Mouse (Mus musculus): ENCODE measurements at regions not wholly inside any gene's neighbourhood (a gene's known extent, or its start where the extent isn't known, plus 50 kb on each side); places are given as distances from the start of the nearest gene placed in this dataset.

DNA sequence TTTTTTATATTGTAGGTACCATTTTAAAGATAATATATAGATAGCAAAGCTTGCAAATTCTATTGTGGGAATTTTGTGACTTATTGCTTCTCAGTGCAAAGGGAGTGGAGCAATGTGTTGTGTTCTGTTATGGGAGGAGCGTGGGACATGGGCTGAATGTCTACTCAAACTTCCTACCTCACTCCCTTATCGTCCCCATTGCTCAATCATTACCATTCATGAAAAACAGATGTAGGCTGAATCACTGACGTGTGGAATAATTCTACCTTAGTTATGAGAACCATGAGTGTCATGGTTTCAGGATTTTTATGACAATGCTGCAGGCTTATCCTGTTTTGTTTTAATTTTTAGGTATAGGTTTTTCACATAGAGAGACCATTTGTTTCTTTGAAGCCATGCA, 119.0 kb upstream of the Ednra start:
- DNase-seq (ENCODE audit: low spot score in 2 of 2): no peak

DNA sequence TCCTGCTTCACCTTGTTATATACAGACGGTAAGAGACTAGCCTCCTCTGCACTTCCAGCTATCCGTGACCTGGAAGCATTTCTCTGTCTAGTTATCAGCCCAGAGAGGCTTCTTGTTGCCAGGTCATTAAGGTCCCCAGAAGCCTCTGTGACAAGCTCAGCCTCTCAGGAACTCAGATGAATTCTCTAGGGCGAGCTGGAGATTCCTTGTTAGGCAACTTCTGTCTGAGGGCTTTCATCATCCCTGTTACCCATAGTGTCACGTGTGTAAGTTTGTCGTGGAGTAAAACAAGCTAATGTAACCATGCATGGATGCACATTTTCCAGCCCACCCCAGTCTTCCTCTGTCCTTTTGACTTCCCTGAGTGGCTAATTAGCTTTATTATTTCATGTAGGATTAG, 126.3 kb upstream of the Ednra start:
- DNase-seq (ENCODE audit: low spot score in 2 of 2): no peak

DNA sequence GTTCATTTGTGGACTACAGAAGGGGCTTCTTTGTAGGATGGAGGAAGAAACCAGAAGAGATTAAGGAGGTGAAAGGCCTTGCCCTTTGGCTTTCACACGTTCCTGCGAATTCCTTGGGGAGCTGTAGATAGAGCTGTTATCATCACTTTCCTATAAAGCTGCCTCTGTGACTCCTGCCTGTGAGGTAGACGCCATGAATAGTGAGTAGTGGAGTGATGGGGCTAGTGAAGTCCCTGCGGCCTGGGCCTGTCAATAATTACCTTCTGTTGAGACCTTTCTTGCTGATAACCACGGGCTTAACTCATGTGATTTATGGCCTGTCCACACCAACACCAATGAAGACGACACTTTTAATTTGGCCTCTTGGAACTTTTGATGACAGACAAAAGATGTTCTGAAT, 146.0 kb upstream of the Ednra start:
- no peak for DNase-seq (ENCODE audit: low spot score in 2 of 2)

DNA sequence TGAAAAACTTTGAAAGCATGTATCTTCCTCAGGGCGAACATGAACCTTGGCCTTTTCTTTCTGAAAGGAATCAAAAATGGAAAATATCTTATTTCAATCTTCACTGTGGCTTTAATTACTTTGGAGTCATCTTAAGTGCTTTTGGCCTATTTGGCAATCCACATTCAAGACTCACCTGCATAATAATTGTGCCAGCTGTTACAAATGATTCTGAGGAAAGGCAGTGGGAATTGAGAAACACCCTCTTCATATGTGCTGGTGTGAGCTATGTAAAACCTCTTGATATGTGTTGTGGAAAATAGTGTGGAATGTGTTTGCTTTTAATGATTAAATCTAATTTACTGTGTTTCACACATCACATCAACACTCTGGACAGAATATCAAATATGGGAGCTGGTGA, 148.5 kb upstream of the Ednra start:
- no peak for DNase-seq (ENCODE audit: low spot score in 2 of 2)

DNA sequence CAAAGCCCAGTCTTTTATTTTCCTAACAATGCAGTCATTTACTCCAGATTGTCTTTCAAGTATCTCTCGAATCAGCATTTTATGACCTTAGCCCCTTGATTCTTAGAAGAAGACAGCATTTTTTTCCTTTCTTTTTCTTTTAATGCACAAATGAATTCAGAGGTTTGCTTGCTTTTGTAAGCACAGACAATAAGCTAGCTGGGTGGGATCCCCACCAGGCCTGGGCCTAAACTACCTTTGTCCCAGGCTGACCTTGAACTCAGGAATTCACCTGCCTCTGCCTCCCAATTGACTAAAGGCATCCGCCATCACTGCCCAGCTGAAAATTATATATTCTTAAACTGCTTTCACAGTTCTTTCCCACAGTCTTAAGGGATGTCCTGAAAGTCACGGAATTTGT, 195.5 kb upstream of the Ednra start:
- no peak for DNase-seq (ENCODE audit: low spot score in 2 of 2)

DNA sequence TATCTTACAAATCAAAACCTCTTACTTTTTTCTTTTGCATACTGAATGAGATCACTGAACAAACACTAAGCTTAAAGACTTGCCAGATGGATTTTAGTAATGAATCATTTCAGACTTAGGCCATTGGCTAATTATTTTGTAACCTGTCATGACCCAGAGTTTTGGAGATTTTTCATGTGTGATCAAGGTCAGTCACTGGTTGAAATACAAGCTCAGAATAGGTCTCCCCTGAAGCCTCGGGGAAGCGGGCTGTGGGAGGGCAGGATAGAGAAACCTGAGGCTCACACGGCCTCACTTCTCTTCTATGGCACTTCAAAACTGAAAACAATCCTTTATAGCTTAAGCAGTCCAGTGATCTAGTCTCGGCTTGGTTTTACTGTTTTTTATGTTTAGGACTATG, 197.6 kb upstream of the Ednra start:
- no peak for DNase-seq (ENCODE audit: low spot score in 2 of 2)

DNA sequence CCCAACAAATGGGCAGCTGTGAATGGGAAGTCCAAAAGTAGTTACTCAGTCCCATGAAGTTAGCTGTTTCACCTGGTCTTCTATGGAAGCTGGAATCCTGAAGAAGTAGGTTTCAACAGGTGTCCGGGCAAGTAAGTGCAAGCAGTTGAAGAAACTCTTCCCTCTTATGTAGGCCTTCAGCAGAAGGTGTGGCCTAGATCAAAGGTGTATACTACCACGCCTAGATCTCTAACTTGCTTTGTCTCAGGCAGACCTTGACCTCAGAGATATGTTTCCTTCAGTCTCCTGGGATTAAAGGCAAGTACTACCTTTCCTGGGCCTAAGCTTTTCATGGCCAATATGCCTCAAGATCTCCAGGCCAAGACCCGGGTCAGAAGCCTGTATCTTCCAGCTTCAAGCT, 223.4 kb upstream of the Ednra start:
- DNase-seq (ENCODE audit: low spot score in 2 of 2): no peak

DNA sequence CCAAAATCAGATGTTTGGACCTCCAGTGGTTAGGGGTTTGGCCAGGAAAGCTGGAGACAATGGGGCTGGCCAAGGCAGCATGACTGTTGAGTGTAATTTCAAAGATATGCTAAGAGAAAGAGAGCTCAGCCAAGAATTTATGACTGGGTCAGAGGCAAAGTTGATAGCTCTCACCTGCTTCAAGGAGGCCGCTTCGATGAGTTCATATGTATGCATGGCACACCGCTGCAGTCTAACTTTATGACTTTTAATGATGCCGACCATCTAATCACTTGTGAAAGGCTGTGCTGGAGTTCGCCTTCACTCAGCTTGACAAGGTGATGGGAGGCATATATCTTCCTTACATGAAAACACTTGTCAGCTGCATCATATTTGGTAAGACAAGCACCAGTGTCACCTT, 225.4 kb upstream of the Ednra start:
- no peak for DNase-seq (ENCODE audit: low spot score in 2 of 2)

DNA sequence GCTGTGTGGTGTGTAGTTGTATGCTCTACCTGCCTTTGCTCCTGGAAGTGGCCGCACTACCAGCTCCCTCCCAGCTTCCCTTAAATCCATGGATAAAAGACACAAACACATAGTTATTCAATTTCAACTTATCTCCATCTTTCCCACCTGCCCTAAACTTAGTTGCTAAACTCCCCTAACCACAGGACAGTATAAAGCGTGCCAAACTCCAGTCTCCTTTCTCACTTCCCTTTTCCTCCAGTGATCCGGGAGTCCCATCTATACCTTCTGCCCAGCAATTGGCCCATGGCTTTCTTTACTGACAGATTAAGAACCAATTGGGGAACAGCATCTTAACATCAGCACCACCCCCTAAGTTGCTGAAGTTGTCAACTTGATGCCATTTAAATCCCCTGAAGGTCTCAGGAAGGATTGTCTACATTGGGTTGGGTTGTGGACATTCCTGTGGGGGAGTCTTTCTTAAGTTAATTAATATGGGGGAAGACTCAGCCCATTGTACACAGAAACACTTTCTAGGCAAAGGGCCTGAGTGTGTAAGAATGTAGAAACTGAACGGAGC, 234.6 kb upstream of the Ednra start:
- DNase-seq (ENCODE audit: low spot score in 2 of 2): no peak

DNA sequence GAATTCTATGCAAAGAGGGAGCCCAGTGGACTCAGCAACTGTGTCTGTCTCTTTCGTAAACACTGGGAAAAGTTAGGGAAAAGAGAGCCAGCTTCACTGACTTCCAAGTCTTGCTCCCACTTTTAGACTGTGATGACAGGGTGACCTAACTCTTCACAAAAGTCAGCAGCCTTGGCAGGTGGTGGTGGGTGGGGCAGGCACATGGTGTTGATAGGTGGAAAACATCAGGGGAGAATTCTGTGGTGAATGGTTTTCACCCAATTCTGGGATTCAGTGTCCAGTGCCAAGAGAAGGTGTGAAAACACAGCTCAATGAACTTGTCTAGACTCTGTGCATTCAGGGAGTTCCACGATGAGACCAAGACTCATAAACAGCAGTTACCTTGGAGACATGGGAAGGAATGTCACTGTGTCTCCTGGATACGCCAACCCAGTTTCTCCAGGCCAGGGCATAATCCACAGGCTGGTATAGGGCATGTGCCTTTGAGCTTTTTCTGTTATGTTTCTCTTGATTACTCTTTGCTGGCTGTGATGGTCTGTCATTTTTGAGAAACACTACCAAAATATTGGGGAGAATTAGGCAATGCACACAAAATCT, 238.9 kb upstream of the Ednra start:
- no peak for DNase-seq (ENCODE audit: low spot score in 2 of 2)

DNA sequence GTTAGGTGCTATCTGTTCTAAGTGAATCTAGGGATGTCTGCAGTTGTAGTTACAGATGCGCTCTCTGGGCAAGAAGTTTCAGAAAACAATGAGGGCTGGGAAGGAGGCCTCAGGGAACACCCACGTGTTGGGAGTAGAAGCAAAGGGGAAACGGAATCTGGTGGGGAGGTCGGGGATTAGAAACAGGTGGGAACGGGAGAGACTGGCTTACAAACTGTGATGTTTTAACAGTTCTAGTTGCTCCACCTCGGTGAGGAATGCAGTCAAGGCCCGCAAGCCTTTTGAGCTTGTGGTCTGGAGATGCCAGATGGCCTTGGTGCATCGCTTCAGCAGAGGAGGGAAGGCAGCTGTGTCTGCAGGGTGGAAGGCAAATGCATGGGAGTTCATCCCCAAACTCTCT, 242.7 kb upstream of the Ttc29 start:
- DNase-seq (ENCODE audit: low spot score in 2 of 2): no peak

DNA sequence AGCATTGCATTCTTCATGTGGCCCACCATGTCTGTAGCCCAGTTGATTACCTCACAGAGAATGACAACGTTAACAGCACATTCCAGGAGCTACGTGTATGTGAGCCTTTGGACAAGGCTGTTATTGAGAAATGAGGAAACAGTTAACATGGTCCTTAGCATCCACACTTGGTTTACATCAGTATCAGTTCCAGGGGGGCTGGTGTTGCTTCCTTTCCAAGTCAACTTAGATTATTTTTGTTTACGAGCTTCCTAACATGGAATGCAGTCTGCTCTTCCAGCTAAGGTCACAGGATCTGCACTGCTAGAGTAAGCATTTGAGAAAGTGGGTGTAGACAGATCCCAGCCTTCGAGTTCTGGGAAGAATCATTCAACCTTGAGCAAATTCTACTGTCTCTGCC, 239.4 kb upstream of the Ttc29 start:
- DNase-seq (ENCODE audit: low spot score in 2 of 2): no peak

DNA sequence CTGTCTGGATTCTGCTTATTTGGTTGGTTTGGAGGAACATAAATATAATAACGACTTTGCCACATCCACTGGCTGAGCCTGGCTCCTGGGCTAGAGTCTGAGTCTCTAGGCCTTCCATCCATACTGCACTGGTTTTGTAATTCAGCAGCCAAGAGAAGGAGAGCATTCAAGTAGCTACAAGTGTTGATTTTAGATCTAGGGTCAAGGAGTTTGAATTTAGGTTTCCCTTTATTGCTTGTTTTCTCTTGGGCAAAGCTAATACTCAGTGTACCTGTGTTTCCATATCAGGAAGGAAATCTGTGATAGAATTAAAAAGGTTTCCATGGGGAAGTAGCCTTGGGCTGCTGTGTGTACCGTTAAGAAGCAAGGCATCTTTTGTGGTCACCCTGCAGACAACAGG, 234.0 kb upstream of the Ttc29 start:
- no peak for DNase-seq (ENCODE audit: low spot score in 2 of 2)

DNA sequence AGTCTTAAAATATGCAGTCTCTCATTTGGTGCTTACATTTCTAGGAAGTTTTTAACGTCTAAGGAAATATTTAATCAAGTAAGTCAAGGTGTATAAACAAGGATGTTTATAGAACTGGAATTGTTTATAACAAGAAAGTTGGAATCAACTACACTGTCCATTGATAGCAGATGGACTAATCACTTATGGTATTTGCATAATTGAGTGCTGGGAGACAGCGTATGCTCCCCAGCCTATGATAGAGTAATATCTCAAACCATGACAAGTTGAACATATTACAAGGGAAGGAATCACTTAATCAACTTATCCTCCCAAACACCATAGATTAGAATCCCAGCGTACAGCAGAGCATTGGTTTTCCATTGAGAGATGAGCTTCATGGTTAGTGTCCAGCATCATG, 232.4 kb upstream of the Ttc29 start:
- no peak for DNase-seq (ENCODE audit: low spot score in 2 of 2)

DNA sequence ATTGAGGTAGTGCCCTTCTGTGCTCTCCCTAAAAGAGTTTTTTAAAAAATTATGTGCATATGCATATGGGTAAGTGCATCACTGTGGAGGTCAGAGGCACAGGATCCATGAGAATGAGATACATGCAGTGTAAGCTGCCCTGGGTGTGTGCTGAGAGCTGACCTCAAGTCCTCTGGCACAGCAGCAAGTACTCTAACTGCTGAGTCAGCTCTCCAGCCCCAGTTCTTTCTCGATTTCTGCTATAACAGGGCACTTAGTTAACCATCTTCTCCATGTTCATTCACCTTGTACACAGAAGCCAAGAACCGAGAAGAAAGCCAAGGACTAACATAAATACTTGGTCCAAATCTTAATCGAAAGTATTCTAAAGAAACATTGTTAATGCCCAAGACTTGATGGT, 231.1 kb upstream of the Ttc29 start:
- DNase-seq (ENCODE audit: low spot score in 2 of 2): no peak

DNA sequence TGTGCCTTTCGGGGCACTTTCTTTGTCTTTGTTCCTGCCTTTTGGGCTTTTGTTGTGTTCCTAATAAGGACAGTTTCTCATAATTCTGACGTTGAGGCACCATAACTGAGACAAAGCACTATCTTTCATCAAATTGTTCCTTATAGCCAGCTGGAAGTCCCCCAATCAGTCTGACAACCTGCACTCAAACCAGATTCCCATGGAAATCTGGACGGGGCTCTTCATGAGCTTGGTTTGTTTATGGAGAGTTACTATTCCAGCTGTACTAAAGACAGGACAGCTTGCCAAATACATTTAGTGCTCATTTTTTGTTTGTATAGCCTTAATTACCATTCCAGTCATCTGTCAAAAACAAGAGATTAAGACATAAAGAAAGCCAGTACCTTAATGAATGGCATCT, 229.6 kb upstream of the Ttc29 start:
- DNase-seq (ENCODE audit: low spot score in 2 of 2): no peak

DNA sequence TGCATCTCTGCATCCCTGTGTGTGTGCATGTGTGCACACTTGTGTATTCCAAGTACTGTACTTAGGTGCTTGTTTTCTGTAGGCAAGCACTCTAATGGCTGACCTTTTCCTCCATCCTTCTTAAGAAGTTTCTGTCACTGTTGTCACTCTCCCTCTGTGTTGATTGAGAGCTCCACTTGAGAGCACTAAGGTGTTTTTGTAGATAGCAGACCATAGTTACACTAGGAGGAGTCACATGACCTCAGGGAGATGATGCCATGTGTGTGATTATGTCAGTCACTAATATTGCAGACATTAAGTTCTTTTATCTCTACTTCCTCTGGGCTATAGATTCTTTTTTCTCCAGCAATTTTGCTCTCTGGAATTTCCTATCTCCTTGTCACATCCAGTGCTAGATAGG, 225.9 kb upstream of the Ttc29 start:
- no peak for DNase-seq (ENCODE audit: low spot score in 2 of 2)

DNA sequence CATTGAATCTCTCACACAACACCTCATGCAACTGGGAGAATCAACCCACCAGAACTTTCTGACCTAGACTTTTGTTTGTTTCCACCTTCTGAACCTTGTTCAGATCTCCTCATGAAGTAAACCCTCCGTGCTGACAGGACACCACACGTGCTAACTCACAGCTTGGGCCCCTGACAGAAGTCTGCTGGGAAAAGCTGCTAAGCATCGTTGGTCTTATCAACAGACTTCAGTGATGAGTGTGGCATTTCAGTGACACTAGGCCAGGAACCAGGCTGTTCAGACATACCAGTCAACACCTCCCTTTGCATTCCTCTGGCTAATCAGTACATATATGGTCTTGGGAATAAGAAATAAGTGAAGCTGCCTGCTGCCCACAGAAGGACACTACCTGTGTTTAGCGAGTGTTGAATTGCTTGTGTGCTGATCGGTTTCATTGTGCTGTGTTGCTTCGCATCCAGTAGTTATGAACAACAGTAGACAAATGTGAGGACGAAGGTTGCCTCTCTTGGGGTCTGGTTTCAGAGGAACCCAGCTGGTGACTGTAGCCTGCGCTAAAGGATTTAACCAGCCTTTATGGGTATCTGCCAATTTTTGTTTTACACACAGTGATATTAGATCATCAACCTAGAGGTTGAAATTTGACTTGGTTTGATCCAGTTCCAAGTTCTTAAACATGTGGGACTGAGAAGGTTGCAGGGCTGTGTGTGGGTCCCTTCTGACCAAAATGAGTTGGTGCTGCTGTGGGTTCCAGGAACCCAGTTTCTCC, 224.6 kb upstream of the Ttc29 start:
- DNase-seq (ENCODE audit: low spot score in 2 of 2): no peak

DNA sequence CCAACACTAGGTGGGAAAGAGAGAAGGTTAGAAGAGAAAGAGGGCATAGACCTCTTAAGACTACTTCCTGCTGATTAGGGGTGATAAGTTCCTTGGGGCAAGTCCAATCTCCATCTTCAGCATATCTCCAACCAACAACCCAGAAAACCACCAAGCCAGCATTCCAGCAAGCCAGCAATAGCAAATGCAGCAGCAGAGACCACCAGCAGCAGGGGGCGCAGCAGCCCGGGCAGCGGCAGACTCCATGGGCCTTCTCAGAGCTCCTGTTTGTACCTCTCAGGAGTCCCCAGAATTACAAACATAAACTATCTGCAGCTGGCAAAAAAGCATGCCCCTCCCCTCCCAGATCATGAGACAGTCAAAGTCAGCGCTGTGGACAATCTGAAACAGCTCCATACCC, 222.0 kb upstream of the Ttc29 start:
- DNase-seq (ENCODE audit: low spot score in 2 of 2): no peak

DNA sequence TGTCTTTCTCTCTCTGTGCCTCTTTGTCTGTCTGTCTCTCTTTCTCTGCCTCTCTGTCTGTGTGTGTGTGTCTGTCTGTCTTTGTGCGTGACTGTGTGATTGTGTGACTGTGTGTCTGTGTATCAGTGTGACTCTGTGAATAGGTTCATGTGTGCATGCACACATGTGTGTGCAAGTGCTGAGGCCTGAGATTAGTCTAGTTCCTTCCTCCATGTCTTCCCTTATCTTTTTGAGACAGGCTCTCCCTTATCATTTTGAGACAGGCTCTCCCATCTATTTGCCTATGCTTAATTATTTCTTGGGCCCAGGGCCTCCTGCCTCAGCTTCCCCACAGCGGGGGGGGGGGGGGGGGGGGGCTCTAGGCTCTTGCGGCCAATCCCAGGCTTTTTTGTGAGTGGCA, 212.8 kb upstream of the Ttc29 start:
- DNase-seq (ENCODE audit: low spot score in 2 of 2): no peak

DNA sequence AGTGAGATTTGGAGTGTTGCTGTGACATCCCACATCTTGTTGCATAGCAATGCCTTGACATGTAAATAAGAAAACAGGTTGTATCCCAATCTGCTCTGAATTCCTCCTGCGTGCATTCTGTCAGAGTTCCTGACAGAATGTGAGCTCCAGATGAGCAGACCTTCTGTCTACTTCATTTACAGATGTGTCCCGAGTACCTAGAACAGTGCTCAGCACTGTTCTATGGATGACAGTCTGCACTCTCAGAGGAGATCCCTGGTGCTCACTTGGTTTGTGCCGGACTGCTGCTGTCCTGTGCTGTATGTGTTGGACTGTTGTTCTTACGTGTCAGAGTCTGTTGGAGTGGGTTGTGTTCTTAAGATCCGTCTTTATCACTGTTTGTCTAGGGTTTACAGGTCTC, 211.4 kb upstream of the Ttc29 start:
- DNase-seq (ENCODE audit: low spot score in 2 of 2): peak in 1 of 2 experiments; percentile 28

DNA sequence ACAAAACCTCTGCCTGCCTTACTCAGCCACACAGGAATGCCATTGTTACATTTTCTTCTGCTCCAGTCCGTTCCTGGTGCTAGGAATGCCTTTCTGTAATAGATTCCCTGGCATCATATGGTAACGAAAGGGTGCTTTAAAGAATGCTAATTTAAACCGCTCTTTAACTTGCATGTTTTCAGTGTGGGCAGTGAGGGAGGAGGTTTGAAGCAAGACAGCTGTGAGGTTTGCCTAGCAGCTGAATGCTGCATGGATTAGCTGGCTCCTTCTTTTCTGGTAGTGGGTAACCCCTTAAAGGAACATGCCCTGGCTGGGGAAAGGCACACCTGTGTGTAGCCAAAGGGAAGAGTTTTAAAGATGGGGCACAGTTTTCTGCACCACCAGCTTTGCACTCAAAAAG, 211.0 kb upstream of the Ttc29 start:
- DNase-seq (ENCODE audit: low spot score in 2 of 2): peak in 1 of 2 experiments; percentile 13

DNA sequence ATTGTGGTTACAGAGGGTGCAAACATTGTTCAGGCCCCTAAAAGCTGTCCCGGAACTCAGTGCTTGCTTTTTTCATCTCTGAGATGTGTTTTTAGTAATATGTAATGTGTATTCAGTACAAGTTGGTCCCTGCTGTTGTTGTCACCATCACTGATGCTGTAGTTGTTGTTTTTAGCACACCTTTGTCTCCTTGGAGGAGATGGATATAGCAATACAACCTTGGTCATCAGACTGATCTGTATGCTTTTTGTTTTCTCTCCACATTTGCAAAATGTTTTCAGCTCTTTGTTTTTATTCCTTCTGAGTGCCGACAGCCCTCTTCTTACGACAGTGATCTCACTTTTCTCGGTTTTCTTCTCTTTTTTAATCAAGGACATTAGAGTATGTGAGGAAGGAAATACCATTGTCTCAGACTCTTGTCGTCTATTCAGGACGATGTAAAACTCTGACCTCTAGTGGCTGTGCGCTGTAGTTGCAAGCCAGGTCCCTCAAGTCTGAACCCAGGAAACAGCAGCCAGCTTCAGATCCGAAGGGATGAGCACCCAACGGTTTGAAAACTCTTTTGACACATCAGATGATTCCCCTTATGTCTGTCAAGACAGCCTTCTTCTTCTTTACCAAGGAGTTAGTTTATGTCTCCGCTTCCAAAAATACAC, 209.1 kb upstream of the Ttc29 start:
- DNase-seq (ENCODE audit: low spot score in 2 of 2): peak; percentile 53 to 87
